Mouse (Mus musculus) heart, embryonic 15.5 days (tissue): ENCODE measurements around the gene Med12l. TPM values are rescaled to one million over a fixed set of nuclear protein-coding genes. Genes with fewer than 3 reads are reported as not detected.
A peak's percentile ranks its signal among the peaks of the same experiment; 100 is the strongest.
"Not testable (repeated sequence)": the region's sequence is repeated elsewhere in the genome, so short reads cannot be mapped to it uniquely, and the experiment has no call there.

Source experiments
- ATAC-seq: fragments of 200-750 bp; cut with Nextera tagmentation; replicated peaks from 2 replicates; pipeline ENCODE4 v1.8.0; 2017; ENCODE audit warnings: low read depth, moderate TSS enrichment; ENCODE audit not compliant: insufficient number of reproducible peaks, insufficient read depth, low FRiP score
- H3K27ac ChIP-seq: fragments of 300-500 bp; sonication (generic); 2 replicates; pipeline ENCODE4 v1.5.1; 2015; ENCODE audit warnings: mild to moderate bottlenecking, inconsistent platforms
- H3K27me3 ChIP-seq: fragments of 300-500 bp; sonication (generic); 2 replicates; pipeline ENCODE4 v1.6.1; 2015; ENCODE audit warnings: inconsistent platforms
- H3K36me3 ChIP-seq: fragments of 300-500 bp; sonication (generic); 2 replicates; pipeline ENCODE4 v1.6.1; 2015; ENCODE audit warnings: mild to moderate bottlenecking, inconsistent platforms
- H3K4me1 ChIP-seq: fragments of 300-500 bp; sonication (generic); replicated peaks from 2 replicates; pipeline ENCODE4 v1.6.1; 2015; ENCODE audit warnings: inconsistent platforms
- H3K4me2 ChIP-seq: fragments of 300-500 bp; sonication (generic); 2 replicates; pipeline ENCODE4 v1.6.1; 2015; ENCODE audit warnings: inconsistent platforms, mild to moderate bottlenecking, moderate library complexity
- H3K4me3 ChIP-seq: fragments of 300-500 bp; sonication (generic); 2 replicates; pipeline ENCODE4 v1.5.1; 2015; ENCODE audit warnings: mild to moderate bottlenecking, inconsistent platforms
- H3K9ac ChIP-seq: fragments of 300-500 bp; sonication (generic); 2 replicates; pipeline ENCODE4 v1.6.1; 2015; ENCODE audit warnings: mild to moderate bottlenecking, inconsistent platforms
- H3K9me3 ChIP-seq: fragments of 300-500 bp; sonication (generic); replicated peaks from 2 replicates; pipeline ENCODE4 v1.6.1; 2016; ENCODE audit warnings: inconsistent platforms
- WGBS: fragments of 180-500 bp; shearing (Covaris S2); methylation state at CpG from one replicate; pipeline ENCODE4 v1.1.7; 2015; ENCODE audit warnings: mixed read lengths; 5-methylcytosine and 5-hydroxymethylcytosine counted together
- polyA plus RNA-seq: library from polyadenylated mRNA; unstranded; fragments of >200 nt; fragmentation: Nextera tagmentation; extraction: Ambion mirVana; gene quantifications from 2 replicates; pipeline ENCODE4 v1.2.1, GENCODE M21; 2015

The Med12l gene
- polyA plus RNA-seq, 1 experiment from 2014 or later = 2.8 TPM

DNA sequence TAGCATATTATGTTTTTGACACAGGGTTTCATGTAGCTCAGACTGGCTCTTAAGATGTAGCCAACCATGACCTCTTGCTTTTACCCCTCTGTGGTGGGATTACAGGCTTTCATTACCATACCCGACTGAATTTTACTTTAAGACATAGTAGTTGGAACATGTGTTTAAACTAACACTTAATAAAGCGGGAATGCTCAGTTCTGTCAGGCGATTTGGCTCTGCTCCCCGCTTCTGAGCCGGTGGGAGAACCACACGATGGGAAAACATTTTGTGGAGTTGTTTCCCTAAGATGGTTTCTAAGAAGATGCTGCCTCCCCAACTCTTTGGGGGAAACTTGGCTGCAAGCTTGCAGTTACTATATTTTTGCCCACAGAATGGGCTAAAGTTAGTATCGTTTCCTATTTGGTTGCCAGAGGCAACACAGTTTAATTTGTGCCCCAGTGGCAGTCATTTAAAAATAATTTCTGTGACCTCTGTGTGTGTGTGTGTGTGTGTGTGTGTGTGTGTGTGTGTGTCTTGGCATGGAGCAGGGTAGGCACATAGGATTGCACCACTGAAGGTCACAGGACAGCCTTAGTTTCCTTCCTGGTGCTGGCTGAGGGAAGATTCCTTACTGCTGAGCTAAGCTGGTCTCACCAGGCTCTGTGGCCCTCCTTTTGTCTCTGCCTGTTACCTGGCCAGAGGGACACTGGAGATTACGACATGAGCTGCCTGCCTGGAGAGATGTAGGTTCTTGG, 61.1 kb downstream of the Med12l start:
- H3K27me3 ChIP-seq = no peaks in the 10 kb centered on the region
- H3K27ac ChIP-seq = no peak overlapping the region
- 68% methylated on average over 8 of the region's 8 CpGs for WGBS
- no peak for ATAC-seq
- no peak overlapping the region for H3K4me2 ChIP-seq
- H3K4me3 ChIP-seq = no peak overlapping the region
- no peak overlapping the region for H3K9ac ChIP-seq
- no peaks in the 10 kb centered on the region for H3K9me3 ChIP-seq
- 0 out of 2 replicates have a peak, but pooled peaks cover 5% of the 10 kb centered on the region for H3K4me1 ChIP-seq
- no peaks in the 10 kb centered on the region for H3K36me3 ChIP-seq

GRCm38 (mm10) chr3:59069071-59069470, 63.4 kb downstream of the Med12l start:
- not testable (repeated sequence) for H3K27ac ChIP-seq, H3K36me3 ChIP-seq, H3K9ac ChIP-seq, H3K4me1 ChIP-seq, ATAC-seq, H3K4me3 ChIP-seq, H3K27me3 ChIP-seq, H3K4me2 ChIP-seq, H3K9me3 ChIP-seq
- 75% methylated on average over 1 of the region's 1 CpGs for WGBS

GRCm38 (mm10) chr3:59077278-59077677, 71.7 kb downstream of the Med12l start:
- WGBS = 41% methylated on average over 4 of the region's 4 CpGs
- Histone ChIP-seq H3K9ac (no peak overlapping the region), H3K4me1 (peaks cover 11% of the 10 kb centered on the region), H3K27me3 (no peaks in the 10 kb centered on the region), H3K4me2 (no peak overlapping the region), H3K4me3 (no peak overlapping the region), H3K27ac (no peak overlapping the region), H3K36me3 (no peaks in the 10 kb centered on the region), H3K9me3 (no peaks in the 10 kb centered on the region)
- ATAC-seq = no peak

DNA sequence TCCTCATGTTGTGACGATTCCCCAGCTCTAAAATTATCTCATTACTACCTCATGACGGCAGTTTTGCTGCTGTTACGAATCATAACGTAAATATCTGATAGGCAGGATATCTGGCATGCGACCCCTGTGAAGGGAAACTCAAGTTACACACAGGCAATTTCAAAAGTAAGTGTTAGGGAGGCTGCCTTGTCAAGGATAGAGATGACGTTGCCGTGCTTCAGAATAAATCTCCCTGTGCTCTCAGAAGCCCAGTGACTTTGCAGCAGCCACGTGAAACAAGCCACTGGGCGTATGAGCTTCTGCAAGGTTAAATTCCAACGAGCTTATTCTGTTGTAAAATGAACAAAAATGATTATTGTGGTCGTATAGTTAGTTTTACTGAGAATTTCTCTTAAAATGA, 73.0 kb downstream of the Med12l start:
- 61% methylated on average over 11 of the region's 11 CpGs for WGBS
- Histone ChIP-seq H3K36me3 (no peaks in the 10 kb centered on the region), H3K27ac (no peak overlapping the region), H3K27me3 (no peaks in the 10 kb centered on the region), H3K4me2 (no peak overlapping the region), H3K9me3 (no peaks in the 10 kb centered on the region), H3K4me1 (peaks cover 11% of the 10 kb centered on the region), H3K9ac (no peak overlapping the region), H3K4me3 (no peak overlapping the region)
- ATAC-seq = no peak

- no peak for ATAC-seq
- peaks cover 11% of the 10 kb centered on the region for H3K4me1 ChIP-seq
- WGBS = 43% methylated on average over 4 of the region's 4 CpGs
- H3K4me2 ChIP-seq = no peak overlapping the region
- no peak overlapping the region for H3K27ac ChIP-seq
- no peaks in the 10 kb centered on the region for H3K9me3 ChIP-seq
- no peaks in the 10 kb centered on the region for H3K36me3 ChIP-seq
- H3K9ac ChIP-seq = no peak overlapping the region
- H3K27me3 ChIP-seq = no peaks in the 10 kb centered on the region
- no peak overlapping the region for H3K4me3 ChIP-seq
Observed at GRCm38 (mm10) chr3:59079327-59079726, 73.7 kb downstream of the Med12l start.

DNA sequence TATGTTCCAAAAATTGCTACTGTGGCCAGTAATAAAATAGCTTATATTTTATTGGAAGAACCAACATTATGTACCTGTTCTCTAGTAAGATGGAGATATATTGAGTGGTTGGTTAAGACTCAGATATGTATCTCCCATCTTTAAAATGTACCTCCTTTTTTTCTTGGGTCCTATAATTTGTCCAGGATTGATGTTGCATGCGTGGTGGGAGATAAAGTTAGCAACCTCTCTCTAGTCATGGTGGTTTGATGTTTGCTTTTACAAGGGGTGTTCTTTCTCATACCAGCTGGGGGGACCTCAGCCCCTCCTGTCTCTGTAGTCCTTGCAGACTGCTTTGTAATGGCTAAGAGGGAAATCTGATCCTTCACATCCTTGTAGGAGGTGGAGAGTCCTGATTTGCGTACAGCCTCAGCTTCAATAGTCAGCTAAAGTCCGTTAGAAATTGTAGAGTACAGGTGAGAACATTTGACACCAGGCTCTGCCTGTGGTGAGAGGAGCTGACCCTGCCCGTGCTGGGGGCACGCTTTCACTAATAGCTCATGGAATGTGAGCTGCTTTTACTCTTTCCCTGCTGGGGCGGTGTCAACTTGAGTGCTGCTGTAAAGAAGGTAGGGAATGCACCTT, 74.8 kb downstream of the Med12l start:
- H3K27ac ChIP-seq = no peak overlapping the region; the same call in 1 of the 2 replicates
- no peak overlapping the region for H3K9ac ChIP-seq
- H3K9me3 ChIP-seq = no peaks in the 10 kb centered on the region
- WGBS = 33% methylated on average over 6 of the region's 6 CpGs
- peaks cover 11% of the 10 kb centered on the region for H3K4me1 ChIP-seq
- no peak overlapping the region for H3K4me2 ChIP-seq
- no peaks in the 10 kb centered on the region for H3K36me3 ChIP-seq
- no peaks in the 10 kb centered on the region for H3K27me3 ChIP-seq
- ATAC-seq = no peak
- H3K4me3 ChIP-seq = no peak overlapping the region

DNA sequence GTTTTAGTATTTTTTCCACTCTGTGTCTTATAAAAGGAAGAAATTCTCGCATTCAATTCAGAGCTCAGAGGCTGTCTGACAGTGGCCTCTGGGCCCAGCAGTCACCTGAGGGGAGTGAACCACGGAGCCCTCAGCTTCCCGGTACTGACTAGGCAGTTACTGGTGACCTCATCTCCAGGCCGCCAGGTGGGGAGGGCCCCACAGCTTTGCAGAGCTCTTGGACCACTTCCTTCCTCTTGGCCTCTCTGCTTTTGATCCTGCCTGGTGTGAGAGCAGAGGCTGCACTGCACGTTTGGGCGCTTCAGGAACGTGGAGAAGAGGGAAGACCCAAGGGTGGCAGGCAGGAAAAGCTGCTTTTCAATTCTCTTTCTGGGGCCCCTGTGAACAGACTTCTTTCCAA, 75.3 kb downstream of the Med12l start:
- Histone ChIP-seq H3K4me3 (no peak overlapping the region), H3K4me2 (no peak overlapping the region), H3K27ac (no peak overlapping the region; the same call in 1 of the 2 replicates), H3K9me3 (no peaks in the 10 kb centered on the region), H3K4me1 (peaks cover 11% of the 10 kb centered on the region), H3K9ac (no peak overlapping the region), H3K36me3 (no peaks in the 10 kb centered on the region), H3K27me3 (no peaks in the 10 kb centered on the region)
- peak; percentile 66; the same call in 1 of the 2 replicates for ATAC-seq
- 12% methylated on average over 7 of the region's 7 CpGs for WGBS

DNA sequence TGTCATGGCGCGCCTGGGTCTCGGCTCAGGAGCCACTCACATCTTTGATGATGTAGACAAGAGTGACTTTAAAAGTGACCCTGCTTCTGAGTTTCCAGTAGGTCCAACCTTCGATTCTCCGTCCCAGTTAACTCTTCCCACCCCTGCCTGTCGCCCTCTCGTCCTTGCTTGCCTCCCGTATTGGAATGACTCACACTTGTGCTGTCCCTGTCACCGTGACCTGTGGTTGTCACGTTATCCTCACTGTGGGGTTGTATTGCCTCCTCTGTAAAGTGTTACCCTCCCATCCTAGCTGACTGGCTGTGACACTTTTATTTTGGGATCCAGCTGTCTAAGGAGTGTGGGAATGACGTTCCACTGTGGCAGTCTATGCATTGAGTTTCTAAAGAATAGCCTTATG, 87.1 kb downstream of the Med12l start:
- H3K36me3 ChIP-seq = no peaks in the 10 kb centered on the region
- H3K4me2 ChIP-seq = no peak overlapping the region
- no peak for ATAC-seq
- H3K27me3 ChIP-seq = no peaks in the 10 kb centered on the region
- H3K9ac ChIP-seq = no peak overlapping the region
- no peaks in the 10 kb centered on the region for H3K4me1 ChIP-seq
- H3K4me3 ChIP-seq = no peak overlapping the region
- no peak overlapping the region for H3K27ac ChIP-seq
- no peaks in the 10 kb centered on the region for H3K9me3 ChIP-seq
- WGBS = 62% methylated on average over 11 of the region's 11 CpGs

DNA sequence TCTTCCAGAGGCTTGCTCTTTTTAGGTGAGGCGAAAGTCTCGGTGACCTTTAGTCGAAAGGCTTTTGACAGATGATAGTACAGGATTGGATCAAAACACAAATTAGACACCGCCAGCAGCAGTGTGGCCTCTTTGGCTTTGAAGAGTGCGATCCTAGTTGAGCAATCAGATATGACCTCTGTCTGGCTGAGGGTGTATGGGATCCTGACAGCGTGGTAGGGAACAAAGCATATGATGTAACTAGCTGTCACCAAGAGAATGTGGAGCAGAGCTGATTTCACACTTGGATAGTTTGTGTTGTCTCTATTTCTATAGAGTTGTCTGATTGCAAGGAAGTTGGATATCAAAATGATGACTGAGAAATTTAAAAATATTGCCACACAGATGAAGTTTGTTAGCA, 91.8 kb downstream of the Med12l start:
- H3K27ac ChIP-seq = no peak overlapping the region
- H3K4me1 ChIP-seq = no peaks in the 10 kb centered on the region
- H3K36me3 ChIP-seq = no peaks in the 10 kb centered on the region
- H3K4me3 ChIP-seq = no peak overlapping the region
- 57% methylated on average over 6 of the region's 6 CpGs for WGBS
- no peaks in the 10 kb centered on the region for H3K27me3 ChIP-seq
- ATAC-seq = no peak
- H3K9me3 ChIP-seq = no peaks in the 10 kb centered on the region
- H3K4me2 ChIP-seq = no peak overlapping the region
- H3K9ac ChIP-seq = no peak overlapping the region

DNA sequence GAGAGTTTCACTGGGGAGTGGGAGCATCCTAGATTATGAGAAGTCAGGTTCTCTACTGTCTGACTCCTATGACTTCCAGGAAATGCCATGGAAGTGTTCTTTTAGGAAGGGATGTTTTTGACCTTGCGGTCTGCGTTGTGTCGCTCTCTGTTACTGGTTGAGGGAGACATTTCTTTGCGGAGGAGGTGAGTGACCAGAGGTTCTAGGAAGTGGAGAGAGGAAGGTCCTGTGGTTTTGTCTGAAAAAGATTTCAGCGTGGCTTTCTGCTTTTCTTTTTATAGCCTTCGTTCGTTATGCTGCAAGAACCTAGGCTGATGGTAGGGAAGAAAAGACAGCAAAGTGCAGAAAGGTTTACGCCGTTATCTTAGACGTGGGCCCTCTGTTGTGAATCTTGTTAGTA, 92.9 kb downstream of the Med12l start:
- 76% methylated on average over 10 of the region's 10 CpGs for WGBS
- no peak for ATAC-seq
- Histone ChIP-seq H3K4me3 (no peak overlapping the region), H3K9ac (no peak overlapping the region), H3K36me3 (no peaks in the 10 kb centered on the region), H3K9me3 (no peaks in the 10 kb centered on the region), H3K27ac (no peak overlapping the region), H3K27me3 (no peaks in the 10 kb centered on the region), H3K4me1 (no peaks in the 10 kb centered on the region), H3K4me2 (no peak overlapping the region)

- Histone ChIP-seq H3K4me3 (no peak within 1 kb of the TSS), H3K27me3 (no peaks in the 10 kb centered on the region), H3K9ac (no peak within 1 kb of the TSS), H3K36me3 (no peaks in the 10 kb centered on the region), H3K9me3 (no peaks in the 10 kb centered on the region), H3K4me2 (no peak within 1 kb of the TSS), H3K4me1 (peaks cover 6% of the 10 kb centered on the region; the same call in 1 of the 2 replicates), H3K27ac (no peak within 1 kb of the TSS)
- 75% methylated on average over 6 of the region's 6 CpGs for WGBS
- ATAC-seq = no peak
Observed at GRCm38 (mm10) chr3:59101218-59101986, 95.8 kb downstream of the Med12l start, which contains the start of gene Gpr171. Gene Gpr171 (minus strand): TSS chr3:59101821.
